In genomic region chr10:75056255-75056654, GRCm38 (mm10) we compare ENCODE assay signal across 15 mouse cellular contexts. TPM values are rescaled to one million over a fixed set of nuclear protein-coding genes. Genes with fewer than 3 reads are reported as not detected.
DNase-seq lines count a peak whose midpoint lies in the region; ATAC-seq and TF ChIP-seq lines count a peak whose summit lies in the region.
"Had no signal": no experiment of that assay in that cellular context is flagged by ENCODE, and none has a peak within 500 bp of the region (broad histone marks: within the 10 kb centered on the region; RNA-seq: fewer than 3 reads in every experiment).

No protein-coding gene starts in this region.

- no peak overlapping the region for H3K4me2 ChIP-seq in hindbrain, postnatal 0 days (ENCODE audit: low read depth, low read length)
- no peak overlapping the region for H3K4me2 ChIP-seq in midbrain, embryonic 12.5 days (replicated peaks)
- H3K4me2 ChIP-seq: lung, embryonic 14.5 days had no signal

- intact Hi-C loops in heart, postnatal 10 days (cut with DNase I) = no loop called here
- intact Hi-C loops in gastrocnemius, postnatal 14 days (cut with DNase I; ENCODE audit: low total_unique reads) = no loop called here

- DNase-seq in heart, adult 11 months = peak; percentile 88
- DNase-seq in heart, postnatal 10 days = no peak
- peak; percentile 63 for DNase-seq in MN1 (ENCODE audit: low spot score)
- peak; percentile 59 for DNase-seq in hindbrain, postnatal 0 days (ENCODE audit: low spot score)
- no peak for DNase-seq in gastrocnemius, postnatal 14 days
- DNase-seq in natural killer cell, adult 2 months (ENCODE audit: low spot score in 2 of 2) = no peak
- DNase-seq in testis, postnatal 14 days (ENCODE audit: low spot score) = no peak
- DNase-seq: cerebellum, adult 9-10 months; lung, embryonic 14.5 days had no signal

- no peaks in the 10 kb centered on the region for H3K36me3 ChIP-seq in hindbrain, postnatal 0 days (ENCODE audit: insufficient read depth, low read length)
- no peaks in the 10 kb centered on the region for H3K36me3 ChIP-seq in midbrain, embryonic 12.5 days
- H3K36me3 ChIP-seq: heart, embryonic 10.5 days had no signal

- no peak overlapping the region for H3K9ac ChIP-seq in hindbrain, postnatal 0 days (replicated peaks; ENCODE audit: low read length)
- H3K9ac ChIP-seq in midbrain, embryonic 12.5 days (replicated peaks) = no peak overlapping the region
- H3K9ac ChIP-seq: lung, embryonic 14.5 days had no signal

- H3K27ac ChIP-seq in hindbrain, postnatal 0 days = no peak overlapping the region
- peak overlapping the region; percentile 65 for H3K27ac ChIP-seq in midbrain, embryonic 12.5 days (replicated peaks)
- H3K27ac ChIP-seq: heart, embryonic 10.5 days; kidney, postnatal 0 days had no signal

- TF ChIP-seq CTCF in hindbrain, postnatal 0 days (IDR thresholded peaks at IDR 0.05; ENCODE audit: low read depth) = no peak

- no peak overlapping the region for H3K4me3 ChIP-seq in hindbrain, postnatal 0 days (ENCODE audit: low read length)
- no peak overlapping the region for H3K4me3 ChIP-seq in midbrain, embryonic 12.5 days
- H3K4me3 ChIP-seq: erythroblast, embryonic 14.5 days; heart, embryonic 10.5 days had no signal

- H3K4me1 ChIP-seq in hindbrain, postnatal 0 days (ENCODE audit: insufficient read depth, low read length) = peaks cover 25% of the 10 kb centered on the region
- peaks cover 29% of the 10 kb centered on the region for H3K4me1 ChIP-seq in midbrain, embryonic 12.5 days

- ATAC-seq in hindbrain, postnatal 0 days = peak; percentile 33; the same call in 1 of the 2 replicates
- ATAC-seq in midbrain, embryonic 12.5 days (ENCODE audit: low FRiP score, low read depth) = 0 out of 2 replicates have a peak, but pooled peaks have one; percentile 27

- WGBS in hindbrain, postnatal 0 days = 8% methylated on average over 4 of the region's 4 CpGs
- 2% methylated on average over 4 of the region's 4 CpGs for WGBS in midbrain, embryonic 12.5 days

- no peaks in the 10 kb centered on the region for H3K9me3 ChIP-seq in hindbrain, postnatal 0 days (ENCODE audit: low read length)
- H3K9me3 ChIP-seq in midbrain, embryonic 12.5 days = no peaks in the 10 kb centered on the region
- H3K9me3 ChIP-seq: heart, embryonic 10.5 days had no signal

- H3K27me3 ChIP-seq in hindbrain, postnatal 0 days (ENCODE audit: insufficient read depth, low read length) = no peaks in the 10 kb centered on the region
- H3K27me3 ChIP-seq in midbrain, embryonic 12.5 days = peaks cover 7% of the 10 kb centered on the region

RNA-seq across cellular contexts. Expression of gene Bcr, which starts 4.1 kb away (rescaled TPM):
- total RNA-seq in heart, postnatal 10 days (2021) = 10 to 100 TPM; 11.1 to 11.7 TPM
- total RNA-seq in hindbrain, postnatal 0 days (2014; rRNA removed) = 54.4 and 61.4 TPM in 2 replicates
- 10.1 and 10.5 TPM in 2 replicates for polyA plus RNA-seq in hindbrain, postnatal 0 days (2015; fragmentation: Nextera tagmentation; extraction: Ambion mirVana)
- 10.8 and 11.7 TPM in 2 replicates for polyA plus RNA-seq in midbrain, embryonic 12.5 days (2016; fragmentation: Nextera tagmentation; extraction: Ambion mirVana)
- 1 to 10 TPM; 4.7 to 5.3 TPM for total RNA-seq in gastrocnemius, postnatal 14 days (2021)

RNA-seq across cellular contexts. Expression of gene Rab36, which starts 19.4 kb away (rescaled TPM):
- total RNA-seq in heart, postnatal 10 days (2021) = 1 to 10 TPM; 1.6 to 1.8 TPM
- total RNA-seq in hindbrain, postnatal 0 days (2014; rRNA removed) = 16.7 and 17.7 TPM in 2 replicates
- 25.3 TPM in 2 replicates for polyA plus RNA-seq in hindbrain, postnatal 0 days (2015; fragmentation: Nextera tagmentation; extraction: Ambion mirVana)
- polyA plus RNA-seq in midbrain, embryonic 12.5 days (2016; fragmentation: Nextera tagmentation; extraction: Ambion mirVana) = 11.1 and 12.2 TPM in 2 replicates
- under 1 TPM; 0.66 to 0.76 TPM for total RNA-seq in gastrocnemius, postnatal 14 days (2021)
- polyA plus RNA-seq: erythroblast, embryonic 14.5 days had no signal

RNA-seq across cellular contexts. Expression of gene Rsph14, which starts 23.9 kb away (rescaled TPM):
- total RNA-seq in heart, postnatal 10 days (2021) = not detected
- 1.7 TPM in 1 of 2 replicates, not detected in the other for total RNA-seq in hindbrain, postnatal 0 days (2014; rRNA removed)
- 0.43 and 0.46 TPM in 2 replicates for polyA plus RNA-seq in hindbrain, postnatal 0 days (2015; fragmentation: Nextera tagmentation; extraction: Ambion mirVana)
- polyA plus RNA-seq in midbrain, embryonic 12.5 days (2016; fragmentation: Nextera tagmentation; extraction: Ambion mirVana) = 0.35 TPM in 1 of 2 replicates, not detected in the other
- not detected for total RNA-seq in gastrocnemius, postnatal 14 days (2021)
- polyA plus RNA-seq: C2C12; erythroblast, embryonic 14.5 days; heart, embryonic 10.5 days; kidney, postnatal 0 days; lung, embryonic 14.5 days; stomach, embryonic 16.5 days had no signal

Comparison
In these comparisons a context has a peak if more than half of its experiments do, and no peak if none do; other contexts are left out.
1. DNase-seq: peak in heart, adult 11 months (single experiment), MN1 (single experiment) and hindbrain, postnatal 0 days (single experiment); none in heart, postnatal 10 days (0 of 2), gastrocnemius, postnatal 14 days (single experiment), natural killer cell, adult 2 months (0 of 2) and testis, postnatal 14 days (single experiment).